Mouse (Mus musculus): ENCODE data around the gene Gid4.

- no peak for TF ChIP-seq POLR2A (IDR thresholded peaks at IDR 0.05; ENCODE audit: borderline replicate concordance, insufficient read depth, low read length)
- no peak for TF ChIP-seq CTCF (IDR thresholded peaks at IDR 0.05; ENCODE audit: borderline replicate concordance, insufficient read depth, low read depth, low read length)
Measured at GRCm38 (mm10) chr11:60470743-60471142, 53.8 kb downstream of the Gid4 start.
